Mouse (Mus musculus) A20 (cell line): Measurements from ENCODE around the gene Zc3hc1.

Experiments used
- DNase-seq: peaks from one replicate; pipeline ENCODE4 v3.0.0-alpha.2; 2011; ENCODE audit warnings: low read depth, low spot score

The Zc3hc1 gene

GRCm38 (mm10) chr6:30321002-30321401 is 69.8 kb downstream of the Zc3hc1 start:
- no peak for DNase-seq

GRCm38 (mm10) chr6:30319216-30319615 is 71.6 kb downstream of the Zc3hc1 start:
- no peak for DNase-seq
